Mouse (Mus musculus) ovary, postnatal 14 days (tissue): Measurements from ENCODE around the gene En2.

Experiments
- DNase-seq: peaks from one replicate; pipeline ENCODE4 v3.0.0; 2022; ENCODE audit warnings: low spot score

Gene En2

DNA sequence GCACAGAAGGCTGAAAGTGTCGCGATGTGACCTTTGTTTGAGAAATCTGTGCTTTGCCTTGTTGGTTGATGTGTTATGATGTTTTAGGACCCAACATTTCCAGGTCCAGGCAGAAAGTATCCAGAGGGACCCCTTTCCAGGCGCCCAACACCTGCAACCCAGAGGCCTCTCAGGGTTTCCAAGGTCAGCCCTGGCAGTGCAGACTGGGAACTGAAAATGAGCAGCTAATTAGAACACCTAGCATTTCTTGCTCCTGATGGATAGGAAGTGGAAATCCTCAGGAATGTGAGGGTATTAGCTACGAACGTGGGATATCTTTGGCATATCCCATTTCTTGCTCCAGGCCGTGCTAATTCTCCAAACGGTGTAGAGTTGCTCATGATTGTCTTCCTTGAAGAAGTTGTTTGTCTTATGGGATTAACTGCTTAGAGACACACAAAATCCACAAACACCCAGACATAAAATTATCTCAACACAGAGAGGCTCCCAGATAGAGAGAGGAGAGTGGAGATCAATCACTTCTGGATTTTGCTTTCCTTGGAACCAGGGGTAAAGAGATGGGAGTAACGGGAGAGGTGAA is 5.5 kb upstream of the En2 start:
- no peak for DNase-seq

DNA sequence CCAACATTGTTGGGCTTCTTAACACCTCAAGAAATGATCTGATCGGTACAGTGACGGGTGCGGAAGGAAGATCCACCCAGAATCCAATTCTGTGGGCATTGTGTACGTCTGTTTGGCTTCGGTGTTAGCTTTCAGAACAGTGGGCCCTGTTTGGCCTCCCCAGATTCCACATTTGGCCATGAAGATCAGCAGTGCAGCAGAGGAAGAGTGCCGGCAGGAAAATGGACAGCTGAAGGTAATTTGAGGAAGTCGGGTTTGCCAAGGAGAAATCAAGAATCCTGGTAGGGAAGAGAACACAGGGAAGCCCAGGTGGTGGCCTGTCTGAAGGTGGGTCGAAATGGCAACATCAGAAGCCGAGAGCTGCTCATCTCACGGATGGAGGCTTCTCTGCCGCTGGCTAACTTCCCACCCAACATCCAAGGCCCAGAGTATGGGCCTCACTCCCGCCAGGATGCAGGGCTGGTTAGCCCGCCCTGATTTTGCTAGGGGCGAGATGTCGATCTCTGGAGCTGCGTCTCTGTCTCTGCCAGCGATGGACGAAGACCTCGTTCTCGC is 4.0 kb upstream of the En2 start:
- no peak for DNase-seq

DNA sequence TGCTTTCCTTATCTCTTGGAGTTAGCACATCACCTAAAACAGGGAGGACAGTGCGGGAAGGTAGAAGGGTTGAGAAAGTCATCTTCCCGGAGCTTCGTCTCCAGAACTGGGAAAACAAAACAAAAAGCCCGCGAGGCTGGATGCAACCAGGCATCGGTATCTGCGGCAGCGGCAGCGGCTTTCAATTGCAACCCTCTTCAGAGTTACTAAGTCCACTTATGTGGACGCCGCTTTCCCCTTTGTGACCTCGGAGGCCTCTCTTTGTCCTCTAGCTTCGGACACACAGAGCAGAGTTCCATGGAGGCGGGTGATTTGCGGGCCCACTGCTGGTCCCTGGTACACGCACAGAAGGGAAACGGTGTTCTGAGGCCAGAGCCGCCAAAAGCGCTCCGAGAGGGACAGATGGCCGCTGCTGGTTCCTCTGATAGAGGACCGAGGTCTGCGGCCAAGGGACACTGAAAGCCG is 3.5 kb upstream of the En2 start:
- DNase-seq = no peak

- DNase-seq = no peak
These were observed 1.6 kb upstream of the En2 start for GRCm38 (mm10) chr5:28163926-28164325.

GRCm38 (mm10) chr5:28166256-28167231 is 1.1 kb downstream of the En2 start:
- DNase-seq = no peak

DNA sequence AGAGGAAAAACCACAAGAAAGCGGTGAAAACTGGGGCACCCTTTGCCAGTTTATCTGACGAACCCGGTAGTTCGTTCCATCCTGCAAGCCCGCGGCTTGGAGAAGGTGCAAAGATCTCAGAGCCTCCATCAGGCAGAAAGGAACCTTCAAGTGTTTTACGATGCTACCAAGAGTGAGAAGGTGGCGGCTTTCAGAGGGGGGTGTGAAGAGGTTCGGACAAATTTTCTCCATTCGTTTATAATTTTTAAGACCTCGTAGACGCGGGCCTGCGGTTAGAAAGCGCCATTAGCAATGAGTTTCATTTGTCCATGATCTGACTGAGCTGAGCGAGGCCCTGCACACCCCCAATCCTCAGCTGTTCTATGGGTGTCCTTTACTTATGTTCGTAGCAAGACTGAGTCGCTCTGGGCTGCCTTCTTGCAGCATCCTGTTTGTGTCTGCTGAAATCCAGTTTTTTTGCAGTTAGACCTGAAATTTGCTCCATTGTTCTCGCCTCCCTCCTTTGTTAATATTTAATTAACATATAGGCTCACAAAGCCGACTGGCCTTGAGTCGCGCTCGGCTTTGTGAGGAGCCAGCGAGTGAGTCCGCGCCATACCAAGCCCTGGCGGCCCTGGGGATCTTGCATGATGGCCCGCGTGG is 2.2 kb downstream of the En2 start:
- DNase-seq = no peak

DNA sequence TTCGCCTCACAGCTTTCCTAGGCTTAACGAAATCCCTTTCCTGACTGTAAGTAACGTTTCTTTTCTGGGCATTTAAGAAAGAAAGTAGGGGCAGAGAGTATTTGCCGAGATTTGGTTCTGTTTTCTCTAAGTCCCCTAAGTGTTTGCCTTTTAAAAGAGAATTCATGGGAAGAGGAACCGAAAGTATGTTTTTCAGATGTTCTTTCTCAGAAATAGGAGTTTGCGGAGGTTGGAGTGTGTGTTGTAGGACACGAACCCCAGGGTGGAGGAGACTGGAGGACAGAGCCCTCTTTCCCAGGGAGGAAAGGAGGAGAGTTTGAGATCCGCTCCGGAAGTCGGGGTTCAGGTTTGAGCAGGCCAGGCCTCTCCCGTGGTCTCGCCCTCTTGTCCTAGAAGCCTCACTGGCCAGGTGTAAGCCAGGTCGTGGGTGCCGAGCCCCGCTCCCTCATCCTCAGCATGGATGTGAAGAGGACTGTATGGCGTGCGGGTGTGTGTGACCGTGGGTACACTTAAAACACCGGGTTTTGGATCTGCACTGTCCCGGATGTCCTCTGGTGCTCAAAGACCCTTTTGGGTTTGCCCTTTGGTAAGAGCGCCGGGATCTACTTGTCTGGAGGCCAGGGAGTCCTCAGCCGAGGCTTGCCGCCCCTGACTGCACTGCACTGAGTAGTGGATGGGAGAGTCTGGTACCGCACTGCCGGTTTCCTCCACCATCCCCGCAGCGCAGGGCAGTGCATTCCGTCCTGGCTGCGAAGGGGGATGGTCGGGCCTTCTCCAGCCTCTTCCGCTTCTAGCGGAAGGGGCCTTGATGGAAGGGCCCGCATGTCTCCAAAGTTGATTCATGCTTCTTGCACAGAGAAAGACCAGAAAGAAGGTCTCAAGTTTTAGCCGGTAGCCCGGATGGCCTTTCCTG is 3.0 kb downstream of the En2 start:
- no peak for DNase-seq

GRCm38 (mm10) chr5:28169166-28169801 is 3.8 kb downstream of the En2 start:
- no peak for DNase-seq

DNA sequence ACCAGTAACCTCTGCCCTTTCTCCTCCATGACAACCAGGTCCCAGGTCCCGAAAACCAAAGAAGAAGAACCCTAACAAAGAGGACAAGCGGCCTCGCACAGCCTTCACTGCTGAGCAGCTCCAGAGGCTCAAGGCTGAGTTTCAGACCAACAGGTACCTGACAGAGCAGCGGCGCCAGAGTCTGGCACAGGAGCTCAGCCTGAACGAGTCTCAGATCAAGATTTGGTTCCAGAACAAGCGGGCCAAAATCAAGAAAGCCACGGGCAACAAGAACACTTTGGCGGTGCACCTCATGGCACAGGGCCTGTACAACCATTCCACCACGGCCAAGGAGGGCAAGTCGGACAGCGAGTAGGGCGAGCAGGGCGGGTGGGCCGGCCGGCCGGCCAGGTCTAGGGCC is 4.6 kb downstream of the En2 start:
- no peak for DNase-seq

GRCm38 (mm10) chr5:28170892-28171291 is 5.4 kb downstream of the En2 start:
- no peak for DNase-seq

DNA sequence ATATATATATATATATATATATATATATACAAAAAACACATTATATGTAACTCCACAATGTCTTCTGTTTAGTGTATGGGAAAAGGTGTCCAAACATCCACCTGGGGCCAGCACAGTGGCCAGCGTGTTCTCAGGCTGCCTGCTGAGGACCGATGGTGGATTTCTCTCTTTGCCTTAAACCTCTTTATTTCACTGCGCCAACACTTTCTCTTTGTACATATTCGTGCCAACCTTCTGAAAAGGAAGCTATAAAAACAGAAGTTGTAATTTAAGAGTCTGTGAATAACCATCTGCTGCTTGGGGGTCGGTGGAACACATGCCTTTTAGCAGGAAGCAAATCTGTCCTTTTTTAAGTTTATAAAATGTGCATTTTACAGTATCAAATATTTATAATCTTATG is 6.2 kb downstream of the En2 start:
- DNase-seq = no peak

DNA sequence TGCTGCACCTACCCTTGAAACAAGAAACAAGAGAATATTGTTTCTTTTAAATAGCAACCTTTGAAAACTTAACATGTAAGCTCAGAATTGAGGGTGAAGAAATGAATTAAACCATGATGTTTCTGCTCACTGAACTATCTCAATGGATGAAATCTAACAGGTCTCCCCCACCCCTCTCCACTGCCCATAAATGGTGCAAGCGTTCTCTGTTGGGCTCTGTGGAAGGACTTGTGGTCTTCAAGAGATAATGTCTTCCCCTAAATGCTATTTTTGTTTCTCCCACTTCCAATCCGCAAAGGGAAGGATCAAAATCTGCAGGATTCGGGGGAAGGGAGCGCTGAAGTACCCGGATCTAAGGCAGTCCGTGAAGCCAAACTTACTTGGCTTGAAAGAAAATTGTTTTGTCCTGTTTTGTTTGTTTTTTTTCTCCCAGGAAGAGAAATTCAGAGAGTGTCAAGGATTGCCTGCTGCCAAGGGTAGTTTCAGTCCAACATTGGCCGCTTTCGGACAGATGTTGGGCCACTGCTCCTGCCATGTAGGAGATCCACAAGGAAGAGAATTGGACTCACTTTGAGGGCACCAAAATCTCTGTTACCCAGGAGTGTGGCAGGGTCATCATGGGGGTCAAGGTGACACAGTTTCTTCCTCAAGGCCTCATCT is 6.9 kb downstream of the En2 start:
- DNase-seq = no peak

DNA sequence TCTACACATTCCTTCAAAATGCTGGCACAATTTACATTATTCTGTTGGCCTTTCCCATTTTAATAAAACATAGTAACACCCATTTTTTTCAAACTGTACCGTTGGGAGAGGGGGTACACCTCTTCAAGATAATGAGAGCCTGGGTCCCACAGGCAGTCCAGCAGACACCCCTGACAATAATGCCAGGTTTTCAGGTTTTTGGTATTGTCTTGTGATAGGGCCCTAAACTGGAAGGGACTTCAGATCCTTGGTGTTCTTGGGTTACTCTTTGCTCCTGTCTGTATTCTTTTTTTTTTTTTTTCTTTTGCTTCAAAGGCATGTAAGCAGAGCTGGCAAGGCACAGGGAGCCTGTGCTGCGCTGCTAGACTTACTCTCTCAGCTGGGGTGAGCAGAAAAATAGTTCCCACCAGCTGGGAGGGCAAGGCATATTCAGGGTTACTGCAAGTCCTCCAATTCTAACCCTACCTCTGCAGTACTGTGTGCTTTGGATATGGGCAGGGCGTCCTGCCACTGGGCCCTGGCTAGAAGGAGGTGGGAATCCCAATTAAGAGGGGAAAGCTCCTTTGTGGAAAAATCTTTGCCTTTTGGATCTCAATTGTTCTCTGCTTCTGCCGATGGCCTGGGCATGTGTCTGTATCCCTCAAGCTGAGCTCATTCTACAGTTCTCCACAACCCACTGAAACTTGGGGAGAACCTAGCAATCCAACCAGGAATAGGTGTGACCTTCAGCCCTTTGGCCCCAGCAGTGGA is 7.6 kb downstream of the En2 start:
- DNase-seq = no peak

GRCm38 (mm10) chr5:28173674-28174073 is 8.2 kb downstream of the En2 start:
- DNase-seq = no peak

- no peak for DNase-seq
These were observed 8.6 kb downstream of the En2 start for GRCm38 (mm10) chr5:28174086-28174485.

GRCm38 (mm10) chr5:28174876-28175569 is 9.5 kb downstream of the En2 start:
- DNase-seq = no peak

DNA sequence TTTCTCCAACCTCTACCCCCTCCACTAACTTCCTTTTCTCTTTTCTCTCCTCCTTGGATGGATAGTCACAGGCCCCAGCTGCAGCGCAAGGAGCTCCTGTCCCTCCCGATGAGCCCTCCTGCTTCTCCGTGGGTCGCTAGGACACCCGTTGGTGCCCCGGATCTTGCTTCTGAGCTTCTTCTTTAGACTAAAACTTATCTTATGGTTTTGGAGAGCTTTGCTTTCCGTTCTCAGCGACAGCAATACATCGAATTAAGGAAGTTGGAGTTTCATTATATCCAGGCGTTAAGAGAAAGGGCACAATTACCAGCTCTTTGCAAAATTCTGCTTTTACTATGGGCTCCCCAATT is 10.1 kb downstream of the En2 start:
- no peak for DNase-seq

DNA sequence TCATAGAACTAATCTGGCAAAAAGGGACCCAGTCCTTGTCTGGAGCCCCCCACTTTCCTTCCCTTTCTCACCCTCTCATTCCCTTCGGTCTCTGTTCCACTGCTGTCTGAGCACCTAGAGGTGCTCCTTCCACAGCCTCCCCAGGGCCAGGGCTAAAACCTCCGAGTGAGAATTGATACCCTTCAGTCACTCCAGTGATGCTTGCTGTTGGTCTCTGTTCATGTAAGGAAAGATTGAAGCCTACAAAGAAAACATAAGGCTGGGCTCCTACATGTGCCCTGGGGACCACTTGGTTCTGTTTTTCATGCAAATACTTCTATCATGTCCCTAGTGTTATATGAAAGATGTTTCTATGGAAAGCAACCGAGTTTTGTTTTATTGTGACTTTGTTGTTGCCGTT is 10.5 kb downstream of the En2 start:
- no peak for DNase-seq

DNA sequence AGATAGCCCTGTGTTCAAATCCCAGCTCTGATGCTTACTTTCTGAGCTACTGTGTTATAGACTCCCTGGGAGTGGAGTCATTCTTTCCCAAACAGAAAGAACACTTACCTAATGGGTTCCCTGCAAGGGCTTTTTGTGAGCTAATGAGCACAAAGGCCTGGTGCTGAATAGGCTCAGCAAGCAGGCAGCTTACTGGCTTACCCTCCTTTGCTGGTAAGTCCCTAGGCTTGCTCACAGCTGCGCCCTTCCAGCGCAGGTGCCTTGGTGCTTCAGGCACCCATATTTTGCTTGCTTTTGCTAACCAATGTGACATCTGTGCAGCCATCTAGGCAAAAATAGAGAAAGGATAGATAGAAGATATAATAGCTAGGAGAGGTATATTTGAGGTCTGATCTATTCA is 11.1 kb downstream of the En2 start:
- DNase-seq = no peak
